Mouse (Mus musculus): ENCODE results near the gene Patl2. TPM values are rescaled to one million over a fixed set of nuclear protein-coding genes. Genes with fewer than 3 reads are reported as not detected.
A peak's percentile ranks its signal among the peaks of the same experiment; 100 is the strongest.

Gene Patl2
- polyA plus RNA-seq, 1 experiment from 2014 or later: not detected

DNA sequence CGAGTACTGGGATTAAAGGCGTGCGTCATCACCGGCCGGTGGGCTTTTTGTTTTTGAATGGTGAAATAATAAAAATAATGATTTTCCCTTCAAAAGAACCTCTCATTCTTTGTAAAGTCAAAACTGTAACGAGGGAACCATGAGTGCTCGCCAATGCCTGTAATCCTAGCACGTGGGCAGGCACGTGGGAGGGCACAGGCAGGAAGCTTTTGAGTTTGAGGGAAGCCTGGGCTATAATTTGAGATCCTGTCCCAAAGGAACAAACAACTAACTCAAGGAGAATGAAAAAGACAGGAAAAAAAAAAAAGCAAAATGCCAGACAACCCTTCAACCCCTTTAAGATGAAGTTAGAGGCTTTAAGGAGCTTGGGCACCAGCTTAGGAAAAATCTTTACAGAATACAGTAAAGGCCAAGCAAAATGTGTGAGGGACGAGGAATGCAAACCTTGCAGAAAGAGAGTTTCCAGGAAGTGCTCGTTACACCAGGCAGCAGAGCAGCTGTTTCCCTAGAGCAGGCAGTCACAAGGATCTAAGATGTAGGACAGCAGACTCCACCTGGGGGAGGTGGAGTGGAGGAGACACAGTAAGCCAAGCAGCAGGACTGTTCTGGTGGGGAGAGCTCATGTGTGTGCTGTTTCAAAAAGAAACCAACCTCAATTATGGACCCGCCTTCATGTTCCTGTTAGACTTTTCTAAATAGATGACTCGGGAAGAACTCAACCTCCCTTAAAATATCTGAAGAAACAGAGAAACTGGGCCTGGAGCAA lies 22.4 kb downstream of the Patl2 start:
- 85% methylated on average over 13 of the region's 13 CpGs for WGBS

DNA sequence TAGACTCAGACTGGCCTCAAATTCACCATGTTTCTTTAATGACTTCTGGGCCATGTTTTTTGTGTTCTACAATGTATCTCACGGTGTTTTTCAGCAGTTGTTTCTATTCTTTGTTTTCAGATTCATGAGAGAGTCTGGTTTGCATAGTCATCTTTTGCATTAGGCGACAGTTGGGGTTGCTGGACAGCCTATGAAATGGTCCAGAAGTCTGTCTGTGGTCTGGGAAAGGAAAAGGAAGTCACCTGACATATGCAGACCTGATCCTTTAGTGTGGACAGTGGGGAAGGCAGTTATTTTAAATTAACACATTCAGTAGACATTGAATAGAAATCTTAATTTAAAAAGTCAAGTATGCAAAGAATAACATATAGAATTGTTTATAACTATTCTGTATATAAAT lies 23.5 kb downstream of the Patl2 start:
- H3K9me3 ChIP-seq: no peaks in the 10 kb centered on the region
- ATAC-seq (ENCODE audit: low FRiP score, low read depth): no peak
- H3K9ac ChIP-seq (replicated peaks): no peak overlapping the region
- H3K4me2 ChIP-seq (replicated peaks): no peak overlapping the region
- 86% methylated on average over 2 of the region's 2 CpGs for WGBS
- no peak overlapping the region for H3K27ac ChIP-seq (replicated peaks)
- H3K36me3 ChIP-seq: no peaks in the 10 kb centered on the region
- H3K4me1 ChIP-seq: no peaks in the 10 kb centered on the region
- H3K4me3 ChIP-seq: no peak overlapping the region
- H3K27me3 ChIP-seq: no peaks in the 10 kb centered on the region

More for the DNA sequence above, 22.4 kb downstream of the Patl2 start:
- Histone ChIP-seq H3K9ac (replicated peaks) (no peak overlapping the region), H3K4me1 (no peaks in the 10 kb centered on the region), H3K4me2 (replicated peaks) (no peak overlapping the region), H3K9me3 (no peaks in the 10 kb centered on the region), H3K4me3 (no peak overlapping the region), H3K27me3 (no peaks in the 10 kb centered on the region), H3K27ac (replicated peaks) (no peak overlapping the region), H3K36me3 (no peaks in the 10 kb centered on the region)
- ATAC-seq (ENCODE audit: low FRiP score, low read depth): no peak

DNA sequence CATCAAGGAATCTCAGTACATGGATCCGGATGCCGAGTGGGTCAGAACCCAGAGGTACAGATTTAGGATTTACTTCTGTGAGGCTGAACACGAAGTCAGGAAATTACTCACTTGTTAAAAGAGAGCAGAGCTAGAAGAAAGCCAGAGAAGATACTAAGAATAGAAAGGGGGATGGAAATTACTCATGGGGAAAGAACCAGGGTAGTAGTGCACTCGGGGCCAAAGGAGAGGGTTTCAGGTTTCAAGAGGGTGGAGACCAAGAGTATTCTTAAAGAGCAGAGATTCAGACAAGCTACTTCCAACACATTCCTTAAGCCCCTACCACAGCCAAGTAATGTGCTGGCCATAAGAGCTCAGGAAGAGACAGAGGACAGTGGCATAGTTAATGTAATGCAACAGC lies 24.4 kb downstream of the Patl2 start:
- no peak for ATAC-seq (ENCODE audit: low FRiP score, low read depth)
- H3K27ac ChIP-seq (replicated peaks): no peak overlapping the region
- H3K4me1 ChIP-seq: no peaks in the 10 kb centered on the region
- H3K9me3 ChIP-seq: no peaks in the 10 kb centered on the region
- no peak overlapping the region for H3K4me3 ChIP-seq
- 29% methylated on average over 4 of the region's 4 CpGs for WGBS
- no peaks in the 10 kb centered on the region for H3K27me3 ChIP-seq
- no peak overlapping the region for H3K4me2 ChIP-seq (replicated peaks)
- no peak overlapping the region for H3K9ac ChIP-seq (replicated peaks)
- H3K36me3 ChIP-seq: no peaks in the 10 kb centered on the region

DNA sequence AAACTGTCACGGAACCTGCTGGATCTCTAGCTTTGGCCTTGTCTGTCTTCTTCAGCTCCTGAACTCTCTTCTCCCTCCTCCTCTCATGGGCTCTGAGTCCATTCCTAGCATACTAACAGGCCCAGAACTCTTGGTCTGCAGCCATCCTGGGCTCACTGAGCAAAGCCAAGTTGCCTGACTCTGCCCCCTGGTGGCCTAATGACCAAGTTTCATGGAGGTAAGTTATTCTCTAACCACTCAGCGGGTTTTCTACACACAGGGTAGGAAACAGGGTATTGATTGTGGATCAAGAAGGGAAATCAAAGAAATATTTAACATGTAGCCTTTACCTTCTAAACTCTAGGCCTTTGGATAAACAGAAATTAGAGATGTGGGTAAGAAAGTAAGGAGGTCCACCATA lies 25.3 kb downstream of the Patl2 start, which contains the start of gene Trim69:
TSS of gene Trim69 (plus strand) at position 21 of the 400 bp plus-strand sequence.
- WGBS: 43% methylated on average over 2 of the region's 2 CpGs
- Histone ChIP-seq H3K9ac (replicated peaks) (no peak within 1 kb of the TSS), H3K27me3 (no peaks in the 10 kb centered on the region), H3K9me3 (no peaks in the 10 kb centered on the region), H3K27ac (replicated peaks) (no peak within 1 kb of the TSS), H3K4me2 (replicated peaks) (no peak within 1 kb of the TSS), H3K4me3 (no peak within 1 kb of the TSS), H3K4me1 (no peaks in the 10 kb centered on the region), H3K36me3 (no peaks in the 10 kb centered on the region)
- peak; percentile 74 for ATAC-seq (ENCODE audit: low FRiP score, low read depth)

DNA sequence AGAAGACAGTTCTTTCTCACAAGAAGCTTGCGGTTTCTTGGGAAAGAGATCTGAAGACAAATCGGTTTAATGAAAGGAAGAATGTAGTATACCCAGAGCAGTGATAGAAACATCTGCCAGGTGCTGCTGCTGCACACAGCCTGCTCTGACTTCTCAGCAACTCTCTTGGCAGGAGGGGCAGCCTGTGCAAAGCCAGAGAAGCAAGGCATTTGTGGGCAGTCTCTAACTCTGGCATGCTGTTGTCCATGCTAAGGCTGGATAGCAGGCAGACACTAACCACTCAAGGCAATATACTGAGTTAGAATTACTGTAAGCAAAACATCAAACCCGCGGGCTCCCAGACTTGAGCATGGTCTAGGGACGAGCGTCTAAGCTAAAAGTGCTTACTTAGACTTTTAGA lies 26.3 kb downstream of the Patl2 start:
- WGBS: 89% methylated on average over 6 of the region's 6 CpGs
- no peak overlapping the region for H3K9ac ChIP-seq (replicated peaks)
- H3K9me3 ChIP-seq: no peaks in the 10 kb centered on the region
- no peaks in the 10 kb centered on the region for H3K4me1 ChIP-seq
- no peaks in the 10 kb centered on the region for H3K36me3 ChIP-seq
- ATAC-seq (ENCODE audit: low FRiP score, low read depth): no peak
- no peak overlapping the region for H3K4me3 ChIP-seq
- no peaks in the 10 kb centered on the region for H3K27me3 ChIP-seq
- no peak overlapping the region for H3K27ac ChIP-seq (replicated peaks)
- H3K4me2 ChIP-seq (replicated peaks): no peak overlapping the region

DNA sequence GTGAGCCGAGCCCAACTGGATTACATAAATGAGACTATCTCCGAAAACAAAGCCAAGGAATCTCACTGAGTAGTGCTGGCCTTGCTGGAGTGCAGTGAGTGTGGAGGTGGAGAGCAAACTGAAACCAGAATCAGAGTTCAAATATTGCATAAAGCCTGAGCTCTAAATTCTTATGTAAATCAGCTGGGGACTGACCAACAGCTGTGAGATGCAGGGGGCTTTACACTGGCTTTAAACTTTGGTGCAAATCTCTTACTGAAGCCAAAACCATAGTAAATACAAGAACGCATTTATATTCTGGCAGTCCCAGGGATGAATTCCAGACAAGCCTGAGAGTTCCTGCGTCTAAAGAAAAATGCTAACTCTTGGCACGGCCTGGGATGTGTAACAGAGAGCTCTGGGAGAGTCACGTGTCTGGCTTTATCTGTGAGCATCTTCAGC lies 27.6 kb downstream of the Patl2 start:
- 49% methylated on average over 6 of the region's 6 CpGs for WGBS
- H3K9me3 ChIP-seq: no peaks in the 10 kb centered on the region
- H3K4me1 ChIP-seq: no peaks in the 10 kb centered on the region
- no peak for ATAC-seq (ENCODE audit: low FRiP score, low read depth)
- no peak overlapping the region for H3K4me3 ChIP-seq
- H3K27me3 ChIP-seq: no peaks in the 10 kb centered on the region
- no peak overlapping the region for H3K27ac ChIP-seq (replicated peaks)
- H3K36me3 ChIP-seq: no peaks in the 10 kb centered on the region
- no peak overlapping the region for H3K9ac ChIP-seq (replicated peaks)
- H3K4me2 ChIP-seq (replicated peaks): no peak overlapping the region

DNA sequence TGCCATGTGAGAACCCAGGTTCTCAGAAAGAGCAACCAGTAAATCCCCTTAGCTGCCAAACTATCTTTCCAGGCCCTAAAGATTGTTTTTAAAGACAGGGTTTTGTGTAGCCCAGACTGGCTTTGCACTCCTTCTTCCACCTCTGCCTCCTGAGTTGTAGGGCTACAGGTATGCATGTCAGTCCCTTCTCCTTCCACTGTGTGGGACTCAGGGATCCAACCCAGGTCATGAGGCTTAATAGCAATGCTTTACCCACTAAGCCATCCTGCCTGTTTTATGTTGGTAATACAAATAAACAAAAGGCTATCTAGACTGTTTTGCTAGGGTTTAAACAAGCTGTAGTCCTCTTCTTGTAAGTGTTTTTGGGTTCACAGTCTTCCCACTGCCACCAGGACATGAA lies 28.4 kb downstream of the Patl2 start:
- Histone ChIP-seq H3K4me2 (replicated peaks) (no peak overlapping the region), H3K36me3 (no peaks in the 10 kb centered on the region)
- no peak for ATAC-seq (ENCODE audit: low FRiP score, low read depth)

DNA sequence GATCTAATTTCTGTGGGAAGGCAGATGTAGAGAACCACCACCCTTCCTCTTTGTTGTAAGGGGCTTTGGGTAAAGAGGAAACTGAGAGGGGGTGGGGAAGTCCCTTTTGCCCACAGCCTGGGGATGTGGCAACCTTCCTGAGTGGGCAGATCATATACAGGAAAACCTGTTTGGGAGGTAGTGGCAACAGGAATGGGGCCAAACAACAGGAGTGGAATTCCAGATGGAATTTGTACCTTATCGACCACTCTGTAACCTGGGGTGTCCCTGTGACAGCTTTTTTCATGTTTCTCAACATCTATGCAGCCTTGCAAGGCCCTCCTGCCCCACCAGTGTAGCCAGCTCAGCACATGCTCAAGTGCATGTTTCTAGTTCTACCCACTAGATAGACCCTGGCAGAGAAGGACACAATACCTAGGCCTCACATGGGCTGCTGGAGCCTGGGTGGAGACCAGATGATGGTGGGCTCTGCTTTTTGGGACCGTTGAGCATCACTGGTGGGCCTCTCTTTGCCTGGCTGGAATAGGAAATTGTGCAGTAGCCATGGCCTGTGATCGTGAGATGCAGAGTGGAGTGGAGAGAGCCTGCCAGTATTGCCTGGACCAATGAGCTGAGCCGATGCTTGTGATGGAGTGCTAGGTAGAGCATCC lies 29.8 kb downstream of the Patl2 start:
- Histone ChIP-seq H3K27me3 (no peaks in the 10 kb centered on the region), H3K4me1 (no peaks in the 10 kb centered on the region), H3K9me3 (no peaks in the 10 kb centered on the region), H3K4me2 (replicated peaks) (no peak overlapping the region), H3K4me3 (no peak overlapping the region), H3K36me3 (no peaks in the 10 kb centered on the region), H3K27ac (replicated peaks) (no peak overlapping the region), H3K9ac (replicated peaks) (no peak overlapping the region)
- ATAC-seq (ENCODE audit: low FRiP score, low read depth): no peak
- WGBS: 90% methylated on average over 4 of the region's 4 CpGs

More for the DNA sequence above, 28.4 kb downstream of the Patl2 start:
- Histone ChIP-seq H3K4me3 (no peak overlapping the region), H3K27me3 (no peaks in the 10 kb centered on the region), H3K9ac (replicated peaks) (no peak overlapping the region), H3K4me1 (no peaks in the 10 kb centered on the region), H3K27ac (replicated peaks) (no peak overlapping the region), H3K9me3 (no peaks in the 10 kb centered on the region)

DNA sequence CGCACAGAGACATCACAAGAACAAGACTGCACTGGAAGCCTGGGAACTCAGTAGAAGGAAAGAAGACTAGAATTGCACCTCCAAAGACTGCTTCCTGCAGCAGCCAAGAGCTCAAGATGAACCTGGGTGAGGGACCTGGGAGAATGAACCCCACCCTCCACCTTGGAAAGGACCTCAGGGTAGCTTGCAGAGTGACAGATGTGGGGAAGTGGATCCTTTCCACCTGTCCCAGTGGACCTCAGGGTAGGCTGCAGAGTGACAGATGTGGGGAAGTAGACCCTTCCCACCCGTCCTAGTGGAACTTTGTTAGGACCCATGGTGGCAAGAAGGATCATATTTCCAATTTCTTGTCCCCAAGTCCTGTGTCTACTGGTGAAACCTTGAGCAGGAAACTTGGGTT lies 30.7 kb downstream of the Patl2 start:
- Histone ChIP-seq H3K9ac (replicated peaks) (no peak overlapping the region), H3K36me3 (no peaks in the 10 kb centered on the region), H3K27me3 (no peaks in the 10 kb centered on the region), H3K4me1 (no peaks in the 10 kb centered on the region), H3K9me3 (no peaks in the 10 kb centered on the region), H3K4me3 (no peak overlapping the region), H3K4me2 (replicated peaks) (no peak overlapping the region), H3K27ac (replicated peaks) (no peak overlapping the region)
- 72% methylated on average over 2 of the region's 2 CpGs for WGBS
- ATAC-seq (ENCODE audit: low FRiP score, low read depth): no peak

DNA sequence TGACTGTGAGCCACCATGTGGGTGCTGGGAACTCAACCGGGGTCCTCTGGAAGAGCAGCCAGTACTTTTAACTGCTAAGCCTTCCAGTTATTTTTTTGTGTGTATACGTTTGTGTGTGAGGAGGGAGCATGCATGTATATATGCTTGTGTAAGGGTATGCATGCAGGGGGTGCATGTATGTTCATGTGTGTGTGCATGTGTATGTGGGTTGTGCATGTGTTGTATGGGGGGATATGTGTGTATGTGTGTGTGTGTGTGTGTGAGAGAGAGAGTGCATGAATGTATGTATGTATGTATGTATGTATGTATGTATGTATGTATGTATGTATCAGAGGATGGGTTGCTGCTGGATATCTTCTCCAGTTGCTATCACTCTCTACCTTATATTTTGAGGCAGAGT lies 31.5 kb downstream of the Patl2 start:
- H3K4me3 ChIP-seq: no peak overlapping the region
- WGBS: 93% methylated on average over 2 of the region's 2 CpGs
- no peaks in the 10 kb centered on the region for H3K36me3 ChIP-seq
- no peaks in the 10 kb centered on the region for H3K9me3 ChIP-seq
- H3K4me2 ChIP-seq (replicated peaks): no peak overlapping the region
- ATAC-seq (ENCODE audit: low FRiP score, low read depth): no peak
- no peak overlapping the region for H3K27ac ChIP-seq (replicated peaks)
- no peaks in the 10 kb centered on the region for H3K4me1 ChIP-seq
- no peak overlapping the region for H3K9ac ChIP-seq (replicated peaks)
- no peaks in the 10 kb centered on the region for H3K27me3 ChIP-seq

DNA sequence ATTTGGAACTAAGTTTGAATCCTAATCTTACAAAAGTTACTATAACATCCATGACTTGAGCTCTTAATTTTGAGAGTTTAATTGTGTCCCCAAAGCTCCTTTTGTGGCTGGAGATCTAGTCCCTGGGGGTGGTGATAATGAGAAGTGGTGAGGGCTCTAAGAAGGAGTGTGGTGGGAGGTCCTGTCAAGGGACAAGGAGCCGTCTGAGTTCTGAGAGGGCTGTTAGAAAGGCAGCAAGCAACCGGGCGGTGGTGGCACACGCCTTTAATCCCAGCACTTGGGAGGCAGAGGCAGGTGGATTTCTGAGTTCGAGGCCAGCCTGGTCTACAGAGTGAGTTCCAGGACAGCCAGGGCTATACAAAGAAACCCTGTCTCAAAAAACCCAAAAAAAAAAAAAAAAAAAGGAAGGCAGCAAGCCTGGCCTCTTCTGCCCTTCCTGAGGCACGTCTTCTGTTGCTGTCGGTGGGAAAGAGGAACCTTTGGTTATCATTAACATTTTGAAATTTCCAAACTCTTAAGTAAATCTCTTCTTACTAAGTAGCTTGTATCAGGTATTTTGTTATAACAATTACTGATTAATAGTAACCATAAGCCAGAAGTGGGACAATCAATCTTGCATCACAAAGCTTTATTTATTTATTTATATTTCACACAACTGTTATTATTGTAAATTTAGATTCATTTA lies 32.2 kb downstream of the Patl2 start:
- no peak overlapping the region for H3K4me2 ChIP-seq (replicated peaks)
- no peak overlapping the region for H3K4me3 ChIP-seq
- no peaks in the 10 kb centered on the region for H3K4me1 ChIP-seq
- H3K27ac ChIP-seq (replicated peaks): no peak overlapping the region
- H3K27me3 ChIP-seq: no peaks in the 10 kb centered on the region
- WGBS: 87% methylated on average over 7 of the region's 7 CpGs
- H3K36me3 ChIP-seq: no peaks in the 10 kb centered on the region
- H3K9ac ChIP-seq (replicated peaks): no peak overlapping the region
- no peak for ATAC-seq (ENCODE audit: low FRiP score, low read depth)
- H3K9me3 ChIP-seq: no peaks in the 10 kb centered on the region

DNA sequence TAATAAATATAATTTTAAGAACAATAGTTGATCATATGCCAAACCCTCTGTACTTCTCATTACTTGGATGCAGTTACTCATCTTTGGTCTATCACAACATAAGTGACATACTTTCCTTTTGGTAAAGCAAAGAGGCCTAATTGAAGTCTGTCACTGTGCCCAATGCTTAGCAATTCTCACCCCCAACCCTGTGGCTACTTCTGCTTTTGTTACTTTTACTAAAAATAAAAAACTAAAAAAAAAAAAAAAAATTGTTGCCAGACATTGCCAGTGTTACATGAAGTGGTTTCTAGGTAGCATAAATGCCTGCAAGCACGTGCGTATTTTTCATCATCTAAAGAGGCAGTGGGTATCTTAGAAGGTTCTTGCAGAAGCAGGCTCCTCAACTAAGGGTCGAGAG lies 33.1 kb downstream of the Patl2 start:
- H3K4me1 ChIP-seq: peaks cover 7% of the 10 kb centered on the region; the same call in 1 of the 2 replicates
- H3K27me3 ChIP-seq: no peaks in the 10 kb centered on the region
- H3K4me3 ChIP-seq: no peak overlapping the region
- H3K9ac ChIP-seq (replicated peaks): no peak overlapping the region
- no peak overlapping the region for H3K27ac ChIP-seq (replicated peaks)
- H3K4me2 ChIP-seq (replicated peaks): no peak overlapping the region
- no peaks in the 10 kb centered on the region for H3K36me3 ChIP-seq
- no peaks in the 10 kb centered on the region for H3K9me3 ChIP-seq
- WGBS: 80% methylated on average over 3 of the region's 3 CpGs
- ATAC-seq (ENCODE audit: low FRiP score, low read depth): no peak

Data from midbrain, embryonic 12.5 days (tissue).